Mouse (Mus musculus): ENCODE measurements around the gene Tmem209.

- TF ChIP-seq CTCF (IDR thresholded peaks at IDR 0.05; ENCODE audit: borderline replicate concordance, insufficient read depth, low read length): no peak
- no peak for TF ChIP-seq POLR2A (IDR thresholded peaks at IDR 0.05; ENCODE audit: low read depth, low read length)
Observed at GRCm38 (mm10) chr6:30525456-30526332, 16.1 kb upstream of the Tmem209 start.

Data from embryonic fibroblast, embryonic 13.5 days (primary cell).